Mouse (Mus musculus) embryonic fibroblast, embryonic 13.5 days (primary cell): ENCODE data around the gene Dennd1a. TPM values are rescaled to one million over a fixed set of nuclear protein-coding genes. Genes with fewer than 3 reads are reported as not detected.

Experiments used
- H3K27ac ChIP-seq: 2 replicates; pipeline ENCODE4 v1.5.1; 2012; ENCODE audit warnings: low read length, control low read depth, inconsistent platforms; ENCODE audit not compliant: insufficient read depth
- H3K4me1 ChIP-seq: 2 replicates; pipeline ENCODE4 v1.6.1; 2011; ENCODE audit warnings: low read length; ENCODE audit not compliant: control insufficient read depth, insufficient read depth
- H3K4me3 ChIP-seq: 2 replicates; pipeline ENCODE4 v1.5.1; 2011; ENCODE audit warnings: mild to moderate bottlenecking, control low read depth, low read length; ENCODE audit not compliant: insufficient read depth
- CTCF ChIP-seq: IDR thresholded peaks from 2 replicates; pipeline ENCODE4 v1.5.1; 2011; ENCODE audit warnings: mild to moderate bottlenecking, control low read depth, low read length, moderate library complexity, borderline replicate concordance; ENCODE audit not compliant: insufficient read depth
- POLR2A ChIP-seq: IDR thresholded peaks from 2 replicates; pipeline ENCODE4 v1.6.1; 2011; ENCODE audit warnings: low read depth, mild to moderate bottlenecking, control low read depth, low read length, moderate library complexity
- polyA plus RNA-seq: library from polyadenylated mRNA; stranded (reverse); fragments of >200 nt; gene quantifications from 2 replicates; pipeline ENCODE4 v1.2.4, GENCODE M21; 2011; ENCODE audit warnings: low read depth; ENCODE audit not compliant: missing spikeins, insufficient read length

Dennd1a gene
- polyA plus RNA-seq, 1 experiment: 25.7 TPM

GRCm38 (mm10) chr2:37989091-37989490 lies 298.1 kb downstream of the Dennd1a start:
- H3K4me1 ChIP-seq: peaks cover 2% of the 10 kb centered on the region; the same call in 1 of the 2 replicates
- TF ChIP-seq CTCF: no peak
- TF ChIP-seq POLR2A: no peak

GRCm38 (mm10) chr2:37988301-37988700 lies 298.9 kb downstream of the Dennd1a start:
- H3K4me1 ChIP-seq: peaks cover 2% of the 10 kb centered on the region; the same call in 1 of the 2 replicates
- TF ChIP-seq CTCF (no peak), POLR2A (no peak)
- H3K27ac ChIP-seq: no peak overlapping the region
- no peak overlapping the region for H3K4me3 ChIP-seq

More at GRCm38 (mm10) chr2:37989091-37989490, 298.1 kb downstream of the Dennd1a start:
- H3K4me3 ChIP-seq: no peak overlapping the region
- no peak overlapping the region for H3K27ac ChIP-seq

- peaks cover 2% of the 10 kb centered on the region; the same call in 1 of the 2 replicates for H3K4me1 ChIP-seq
- TF ChIP-seq CTCF (no peak), POLR2A (no peak)
- H3K27ac ChIP-seq: peak overlapping the region; percentile 47
- no peak overlapping the region for H3K4me3 ChIP-seq
These were observed 301.4 kb downstream of the Dennd1a start for GRCm38 (mm10) chr2:37985690-37986222.

GRCm38 (mm10) chr2:37982714-37983113 lies 304.5 kb downstream of the Dennd1a start:
- Histone ChIP-seq H3K4me1 (peaks cover 2% of the 10 kb centered on the region; the same call in 1 of the 2 replicates), H3K4me3 (no peak overlapping the region), H3K27ac (no peak overlapping the region)
- TF ChIP-seq CTCF (no peak), POLR2A (no peak)

GRCm38 (mm10) chr2:37981562-37982403 lies 305.4 kb downstream of the Dennd1a start:
- peaks cover 2% of the 10 kb centered on the region; the same call in 1 of the 2 replicates for H3K4me1 ChIP-seq
- H3K27ac ChIP-seq: no peak overlapping the region
- no peak overlapping the region for H3K4me3 ChIP-seq
- TF ChIP-seq CTCF (no peak), POLR2A (no peak)

GRCm38 (mm10) chr2:37974201-37974600 lies 313.0 kb downstream of the Dennd1a start:
- TF ChIP-seq POLR2A: no peak
- no peak for TF ChIP-seq CTCF
- Histone ChIP-seq H3K27ac (no peak overlapping the region), H3K4me1 (no peaks in the 10 kb centered on the region)

GRCm38 (mm10) chr2:37972621-37973020 lies 314.6 kb downstream of the Dennd1a start:
- no peak overlapping the region for H3K27ac ChIP-seq
- TF ChIP-seq CTCF (no peak), POLR2A (no peak)

More at GRCm38 (mm10) chr2:37974201-37974600, 313.0 kb downstream of the Dennd1a start:
- H3K4me3 ChIP-seq: no peak overlapping the region

GRCm38 (mm10) chr2:37971726-37972125 lies 315.5 kb downstream of the Dennd1a start:
- Histone ChIP-seq H3K4me1 (no peaks in the 10 kb centered on the region), H3K4me3 (no peak overlapping the region), H3K27ac (no peak overlapping the region)
- no peak for TF ChIP-seq CTCF

More at GRCm38 (mm10) chr2:37972621-37973020, 314.6 kb downstream of the Dennd1a start:
- no peaks in the 10 kb centered on the region for H3K4me1 ChIP-seq
- H3K4me3 ChIP-seq: no peak overlapping the region

- no peak overlapping the region for H3K27ac ChIP-seq
- TF ChIP-seq CTCF (no peak), POLR2A (no peak)
- H3K4me3 ChIP-seq: no peak overlapping the region
- no peaks in the 10 kb centered on the region for H3K4me1 ChIP-seq
These were observed 317.3 kb downstream of the Dennd1a start for GRCm38 (mm10) chr2:37969713-37970485.

GRCm38 (mm10) chr2:37964534-37964933 lies 322.7 kb downstream of the Dennd1a start:
- H3K27ac ChIP-seq: no peak overlapping the region
- TF ChIP-seq CTCF (no peak), POLR2A (no peak)

More at GRCm38 (mm10) chr2:37964534-37964933, 322.7 kb downstream of the Dennd1a start:
- Histone ChIP-seq H3K4me1 (no peaks in the 10 kb centered on the region), H3K4me3 (no peak overlapping the region)
